Mouse (Mus musculus) left cerebral cortex, postnatal 14 days (tissue): ENCODE measurements around the gene Manf. TPM values are rescaled to one million over a fixed set of nuclear protein-coding genes. Genes with fewer than 3 reads are reported as not detected.
A peak's percentile ranks its signal among the peaks of the same experiment; 100 is the strongest.

Experiments used
- DNase-seq, 2 experiments: peaks; one replicate each; pipeline ENCODE4 v3.0.0; 2021 to 2022; ENCODE audit warnings: low spot score in 2 of 2, mixed read lengths in 1 of 2
- intact Hi-C: fragments of 180-260 bp; cut with DNase I; formaldehyde crosslinking; loops from one replicate; pipeline ENCODE4 v1.15.1; 2025
- long read RNA-seq, 2 experiments: library from polyadenylated mRNA; stranded (forward); transcript quantifications; one replicate each; pipeline ENCODE4 v2.0.0; 2021
- total RNA-seq, 2 experiments: library from RNA; stranded (reverse); gene quantifications; 2 replicates each; pipeline ENCODE4 v1.2.3; 2021

Gene Manf
- total RNA-seq: 100 to 1,000 TPM; 124 to 141 TPM
- long read RNA-seq, experiment 1, transcript Manf-202 (4 exons, 2,247 nt): major isoform, 29 of 35 reads
- long read RNA-seq, experiment 1, partial matches to known transcripts: 0 of 35 reads
- long read RNA-seq, experiment 1, other reads (novel, unspliced or antisense): 6 of 35 reads
- long read RNA-seq, experiment 2, transcript Manf-202 (4 exons, 2,247 nt): major isoform, 41 of 47 reads
- long read RNA-seq, experiment 2, partial matches to known transcripts: 0 of 47 reads
- long read RNA-seq, experiment 2, other reads (novel, unspliced or antisense): 4 of 47 reads

DNA sequence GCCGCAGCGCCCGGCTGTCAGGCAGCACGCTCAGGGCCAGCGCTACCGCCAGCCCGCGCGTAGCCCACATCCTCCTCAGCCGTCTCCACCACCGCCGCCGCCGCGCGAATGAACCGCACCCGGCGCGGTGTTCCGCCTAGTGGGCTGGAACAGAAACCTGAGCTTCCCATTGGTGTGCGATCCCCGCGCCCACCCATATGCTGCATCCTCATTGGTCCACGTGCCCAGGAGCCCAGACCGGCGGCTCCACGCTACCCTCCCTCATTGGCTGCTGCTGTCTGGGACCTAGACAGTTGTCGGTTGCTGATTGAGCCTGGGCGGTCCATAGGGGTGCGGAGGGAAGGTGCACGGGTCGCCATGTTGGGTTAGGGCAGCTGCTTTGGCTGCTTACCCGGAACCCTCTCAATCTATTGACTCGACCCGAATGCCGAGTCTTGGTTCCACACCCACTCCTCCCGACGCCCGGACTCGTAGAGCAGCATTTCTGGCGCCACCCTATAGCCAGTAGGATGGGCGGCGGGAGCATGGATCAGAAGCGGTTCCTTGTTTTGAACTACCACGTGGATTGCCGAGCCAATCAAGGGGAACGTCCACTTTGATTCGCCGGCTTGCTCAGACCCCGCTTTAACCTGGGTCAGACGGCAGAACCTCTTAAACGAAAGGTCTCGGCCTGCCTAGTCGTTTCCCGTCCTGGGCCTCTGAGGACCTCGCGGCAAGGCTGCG is at the start of gene Manf:
Gene Manf, minus strand, starts transcription at position 151 of the 723 bp plus-strand sequence.
- peak; percentile 99 for DNase-seq
- intact Hi-C loops: loop anchor here (10.0 kb wide), 1 partner anchor 643 kb away; the partner anchor contains the start of gene Tmem115

DNA sequence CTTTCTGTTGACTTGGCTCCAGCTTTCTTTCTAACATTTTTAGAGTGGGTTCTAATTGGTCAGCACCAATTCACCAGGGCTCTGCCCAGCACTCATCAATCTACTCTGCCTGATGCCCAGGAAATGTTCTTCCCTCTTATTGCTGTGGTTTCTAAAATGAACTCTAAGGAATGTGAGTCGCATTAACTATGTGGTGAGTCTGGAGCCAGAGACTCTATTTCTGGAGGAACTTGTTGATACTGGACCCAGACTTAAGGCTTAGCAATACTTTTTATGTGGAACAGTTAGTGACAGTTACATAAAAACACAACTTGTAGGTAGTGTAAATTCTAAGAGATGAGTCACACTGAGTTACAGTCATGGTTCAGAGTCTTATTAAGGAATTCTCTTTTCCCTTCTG is 43.2 kb upstream of the Manf start:
- intact Hi-C loops: no loop called here
- DNase-seq: peak in 1 of 2 experiments; percentile 38

DNA sequence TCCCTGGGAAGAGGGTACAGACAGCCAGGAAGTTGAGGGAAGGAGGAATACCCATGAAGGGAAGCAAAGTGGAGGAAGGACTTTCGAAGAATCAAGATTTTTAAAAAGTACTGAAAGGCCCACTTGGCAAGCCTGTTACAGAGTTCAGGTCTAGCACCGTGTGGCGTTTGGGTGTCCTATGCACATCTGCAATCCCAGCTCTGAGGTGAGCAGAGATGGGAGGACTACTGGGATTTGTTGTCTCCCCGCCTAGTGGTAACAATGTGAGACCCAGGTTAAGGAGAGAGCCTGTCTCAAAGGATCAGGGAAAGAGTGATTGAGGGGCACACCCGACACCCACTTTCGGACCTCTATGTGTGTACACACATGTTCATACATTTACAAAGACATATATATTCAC is 23.1 kb upstream of the Manf start:
- DNase-seq: no peak
- intact Hi-C loops: no loop called here

DNA sequence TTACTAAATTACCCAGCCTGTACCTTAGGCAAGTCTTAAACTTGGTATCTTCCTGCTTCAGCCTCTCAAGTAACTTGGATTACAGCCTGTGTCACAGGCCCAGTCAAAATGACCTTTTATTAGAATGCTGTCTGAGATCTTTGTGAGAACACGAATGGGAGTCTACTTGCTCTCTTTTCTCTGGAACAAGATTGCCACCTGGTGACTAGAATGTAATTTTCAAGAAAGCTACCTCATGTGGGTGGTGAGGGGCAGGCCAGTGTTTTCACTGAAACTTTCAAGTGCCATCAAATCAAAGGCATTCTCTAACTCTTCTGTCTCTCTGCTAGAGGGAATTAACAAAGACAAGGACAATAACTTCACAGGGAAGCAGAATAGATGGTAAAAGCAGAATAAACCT is 22.0 kb upstream of the Manf start:
- intact Hi-C loops: no loop called here
- DNase-seq: no peak

DNA sequence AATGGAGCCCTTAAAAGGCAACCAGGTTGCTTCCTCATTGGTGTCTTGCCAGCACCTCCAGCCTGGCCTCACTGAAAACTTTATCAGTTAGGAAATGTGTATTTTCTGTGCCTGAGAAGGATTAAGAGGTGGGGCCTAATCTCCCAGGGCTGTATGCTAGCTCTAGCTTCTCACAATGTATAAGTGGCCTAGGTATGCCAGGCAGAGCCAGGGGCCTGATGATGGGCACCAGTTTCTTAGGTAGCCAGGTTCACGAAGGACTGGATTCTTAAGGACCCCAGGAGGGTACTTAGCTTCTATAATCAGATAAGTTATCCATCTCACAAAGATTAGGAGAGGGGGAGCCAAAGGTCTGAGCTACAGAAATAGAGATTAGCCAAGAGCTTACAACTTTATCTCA is 19.8 kb upstream of the Manf start:
- DNase-seq: no peak
- intact Hi-C loops: no loop called here

DNA sequence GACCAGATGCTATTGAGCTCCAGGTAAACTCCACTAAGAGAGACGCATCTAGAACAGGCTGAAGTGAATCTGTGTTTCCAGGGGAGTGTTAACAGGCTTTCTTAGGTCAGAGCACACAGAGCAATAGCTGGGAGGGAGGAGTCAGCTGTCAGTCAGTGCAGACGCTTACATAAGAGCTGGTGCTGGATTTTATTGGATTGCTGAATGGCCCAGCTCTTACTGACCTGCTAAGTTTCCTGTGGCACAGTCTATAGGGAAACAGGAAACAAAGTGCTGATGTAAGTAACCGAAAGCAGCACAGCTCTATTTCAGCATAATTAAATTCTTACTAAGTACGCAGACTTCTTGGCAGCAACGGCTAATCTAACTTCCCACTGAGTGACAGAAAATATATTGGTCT is 16.9 kb upstream of the Manf start:
- DNase-seq: no peak
- intact Hi-C loops: no loop called here

DNA sequence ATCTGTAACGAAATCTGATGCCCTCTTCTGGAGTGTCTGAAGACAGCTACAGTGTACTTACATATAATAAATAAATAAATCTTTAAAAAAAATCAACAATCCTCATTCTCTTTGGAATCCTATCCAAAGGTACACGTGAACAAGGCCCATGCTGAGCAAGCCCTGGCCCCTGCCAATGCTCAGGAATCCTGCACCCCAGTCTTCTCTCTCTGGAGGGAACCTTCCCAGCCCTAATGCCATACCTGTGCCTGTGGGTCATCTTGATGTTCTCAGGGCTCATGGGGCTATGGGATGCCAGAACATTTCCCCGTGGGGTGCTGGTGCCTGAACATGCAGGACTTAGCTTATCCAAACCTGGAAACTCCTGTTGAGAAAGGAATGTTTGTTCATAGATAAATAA is 16.4 kb upstream of the Manf start:
- intact Hi-C loops: no loop called here
- DNase-seq: no peak

DNA sequence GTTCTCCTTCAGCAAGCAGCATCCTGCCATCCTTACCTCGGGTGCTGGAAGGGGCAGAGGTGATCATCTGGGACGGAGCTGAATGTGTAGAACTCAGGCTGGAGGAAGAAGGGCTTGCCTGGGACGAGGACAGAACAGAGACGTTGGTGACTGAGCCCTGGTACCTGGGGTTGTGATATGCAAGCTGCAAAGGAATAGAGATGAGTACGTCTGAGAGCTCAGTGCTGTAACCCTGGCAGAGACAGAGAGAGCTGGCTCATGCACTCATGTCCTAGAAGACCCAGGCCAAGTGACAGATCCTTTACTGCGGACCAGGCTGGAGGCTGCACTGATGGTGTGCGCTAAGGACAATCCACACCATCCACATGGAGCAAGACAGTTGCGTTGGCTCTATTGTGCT is 14.8 kb upstream of the Manf start:
- intact Hi-C loops: no loop called here
- no peak for DNase-seq

DNA sequence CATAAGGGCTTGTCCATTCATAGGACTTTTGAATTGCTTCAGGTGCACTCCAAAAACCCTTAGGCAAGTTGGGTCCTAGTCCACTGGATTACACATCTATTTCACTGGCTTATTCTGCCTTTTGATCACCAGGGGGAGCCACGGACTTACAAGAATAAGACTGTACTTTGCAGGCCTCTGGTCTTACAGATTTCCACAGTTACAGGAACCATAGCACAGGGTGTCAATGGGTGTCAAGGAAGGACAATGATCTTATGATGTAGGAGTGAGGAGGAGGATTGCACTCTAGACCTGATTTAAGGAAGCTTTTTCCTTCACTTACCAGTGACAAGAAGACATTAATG is 12.0 kb upstream of the Manf start:
- peak; percentile 64 to 67 for DNase-seq
- intact Hi-C loops: loop anchor here (5.0 kb wide), 1 partner anchor 389 kb away; no protein-coding TSS in a partner anchor

- no peak for DNase-seq
- intact Hi-C loops: loop anchor here (5.0 kb wide), 1 partner anchor 389 kb away; no protein-coding TSS in a partner anchor
Measured at GRCm38 (mm10) chr9:106903099-106903790, 11.5 kb upstream of the Manf start.

DNA sequence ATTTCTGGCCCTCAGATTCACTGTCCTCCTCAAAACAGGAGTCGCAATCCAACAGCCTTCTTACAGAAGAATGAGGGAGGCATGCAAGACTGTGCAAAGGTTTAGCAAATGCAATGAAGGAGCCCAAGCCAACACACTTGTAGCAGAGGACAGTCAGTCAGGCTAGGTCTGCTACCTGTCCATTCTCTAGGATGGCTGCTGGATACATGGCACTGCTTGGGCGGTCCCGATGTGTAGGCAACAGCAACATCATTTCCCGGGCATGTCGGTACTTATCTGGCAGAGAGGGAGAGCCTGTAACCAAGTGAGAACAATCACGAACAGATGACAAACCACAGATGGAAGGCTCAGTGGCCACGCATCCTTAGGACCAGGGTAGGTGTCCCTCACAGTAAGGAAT is 9.8 kb upstream of the Manf start:
- no peak for DNase-seq
- intact Hi-C loops: loop anchor here (5.0 kb wide), 1 partner anchor 391 kb away; no protein-coding TSS in a partner anchor

DNA sequence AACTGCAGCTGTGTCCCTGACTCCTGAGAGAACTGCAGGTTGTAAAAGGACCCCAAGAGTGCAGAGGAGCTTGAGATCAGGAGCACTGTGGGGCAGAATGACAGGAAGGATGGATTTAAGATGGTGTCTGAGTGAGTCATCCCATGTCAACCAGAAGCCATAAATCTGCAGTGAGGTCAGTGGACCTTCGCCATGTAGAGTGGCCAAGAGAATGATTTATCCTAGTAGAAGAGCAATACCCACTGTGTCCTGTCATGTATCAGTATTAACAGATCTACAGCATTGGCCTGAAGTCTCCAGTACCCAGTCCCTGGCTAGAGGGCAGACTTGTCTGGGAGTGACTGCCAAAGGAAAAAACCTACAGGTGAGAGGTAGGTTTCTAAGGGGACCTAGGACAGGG is 7.1 kb upstream of the Manf start:
- intact Hi-C loops: loop anchor here (10.0 kb wide), 1 partner anchor 636 kb away; the partner anchor contains the start of gene Tmem115
- no peak for DNase-seq

DNA sequence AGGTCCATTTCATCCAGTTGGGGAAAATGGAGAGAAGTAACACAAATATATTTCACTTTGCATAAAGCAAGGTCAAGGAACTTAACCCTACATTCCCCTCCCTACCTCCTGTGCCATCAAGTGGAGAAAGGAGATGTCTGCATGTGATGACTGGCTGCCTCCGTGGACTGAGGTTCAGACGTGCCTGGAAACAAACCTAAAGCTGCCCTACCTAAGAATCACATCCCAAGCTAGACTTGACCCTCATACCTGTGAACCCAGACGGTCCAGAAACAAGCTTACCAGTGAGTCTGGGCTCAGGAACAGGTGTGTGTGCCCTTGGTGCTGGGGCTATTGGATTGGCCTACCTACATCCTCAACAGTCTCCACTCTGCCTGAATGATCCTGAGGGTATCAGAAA is 1.5 kb upstream of the Manf start:
- intact Hi-C loops: loop anchor here (10.0 kb wide), 1 partner anchor 641 kb away; the partner anchor contains the start of gene Tmem115
- no peak for DNase-seq

DNA sequence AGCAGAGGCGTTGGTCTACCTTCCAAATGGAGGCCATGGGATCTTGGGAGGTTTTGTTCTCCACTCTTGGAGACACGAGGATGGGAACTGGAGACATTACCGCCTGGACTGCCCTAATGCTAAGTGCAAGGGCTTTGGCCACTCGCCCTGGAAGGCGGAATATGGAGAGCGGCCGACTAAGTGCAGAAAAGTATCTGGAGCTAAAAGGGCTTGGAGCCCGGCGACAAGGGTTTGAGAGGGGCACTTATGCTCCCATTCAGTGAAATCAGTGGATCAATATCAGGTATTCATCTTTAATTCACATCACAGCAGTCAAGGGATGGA is 735 bp upstream of the Manf start:
- intact Hi-C loops: loop anchor here (10.0 kb wide), 1 partner anchor 642 kb away; the partner anchor contains the start of gene Tmem115
- no peak for DNase-seq

GRCm38 (mm10) chr9:106891341-106891741 is 438 bp downstream of the Manf start:
- intact Hi-C loops: loop anchor here (10.0 kb wide), 1 partner anchor 643 kb away; the partner anchor contains the start of gene Tmem115
- no peak for DNase-seq

GRCm38 (mm10) chr9:106890496-106891240 is 1.1 kb downstream of the Manf start:
- intact Hi-C loops: loop anchor here (10.0 kb wide), 1 partner anchor 644 kb away; the partner anchor contains the start of gene Tmem115
- DNase-seq: no peak

DNA sequence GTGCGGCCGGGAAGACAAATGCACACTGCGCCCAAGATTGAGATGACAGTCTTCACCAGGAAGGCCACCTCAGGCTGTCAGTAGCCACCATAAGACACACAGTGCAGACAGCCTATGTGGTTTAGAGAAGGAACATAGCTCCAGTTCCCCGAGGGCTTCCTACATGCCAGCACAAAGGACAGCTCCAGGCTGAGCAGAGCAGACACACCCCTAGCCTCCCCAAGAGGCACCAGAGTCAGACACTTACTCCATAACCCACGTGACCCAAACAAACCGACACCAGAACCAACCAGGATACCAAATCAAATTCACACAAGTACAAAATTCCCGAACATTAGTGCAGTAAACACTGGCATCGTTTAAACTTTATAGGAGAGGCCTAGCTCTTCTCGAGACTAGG is 2.5 kb downstream of the Manf start:
- no peak for DNase-seq
- intact Hi-C loops: loop anchor here (5.0 kb wide), 1 partner anchor 212 kb away; no protein-coding TSS in a partner anchor

DNA sequence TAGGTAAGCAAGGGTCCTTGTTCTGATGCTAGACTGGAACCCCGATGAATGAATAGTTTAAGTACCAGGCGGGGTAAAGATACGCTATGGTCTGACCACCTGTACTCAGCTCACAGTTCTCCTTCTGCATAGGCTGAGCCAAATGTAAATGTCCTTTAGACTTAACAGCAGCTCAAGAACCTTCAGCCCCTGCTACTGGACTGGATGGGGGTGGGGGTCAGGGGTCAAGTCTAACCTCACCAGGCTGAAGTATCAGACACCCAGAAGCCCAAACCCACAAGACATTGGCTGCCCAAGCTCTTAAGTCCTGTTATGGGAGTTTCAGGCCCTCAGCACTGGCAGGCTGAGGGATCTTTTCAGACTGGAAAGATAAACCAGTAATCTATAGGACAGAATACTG is 3.4 kb downstream of the Manf start:
- intact Hi-C loops: loop anchor here (5.0 kb wide), 1 partner anchor 211 kb away; no protein-coding TSS in a partner anchor
- DNase-seq: no peak
